Mouse (Mus musculus): ENCODE results near the gene Fnbp4. TPM values are rescaled to one million over a fixed set of nuclear protein-coding genes. Genes with fewer than 3 reads are reported as not detected.
"Not testable (repeated sequence)": the region's sequence is repeated elsewhere in the genome, so short reads cannot be mapped to it uniquely, and the experiment has no call there.

The Fnbp4 gene
- total RNA-seq, 4 experiments from 2014 or later: 42.9 to 112 (median 72.3) TPM

DNA sequence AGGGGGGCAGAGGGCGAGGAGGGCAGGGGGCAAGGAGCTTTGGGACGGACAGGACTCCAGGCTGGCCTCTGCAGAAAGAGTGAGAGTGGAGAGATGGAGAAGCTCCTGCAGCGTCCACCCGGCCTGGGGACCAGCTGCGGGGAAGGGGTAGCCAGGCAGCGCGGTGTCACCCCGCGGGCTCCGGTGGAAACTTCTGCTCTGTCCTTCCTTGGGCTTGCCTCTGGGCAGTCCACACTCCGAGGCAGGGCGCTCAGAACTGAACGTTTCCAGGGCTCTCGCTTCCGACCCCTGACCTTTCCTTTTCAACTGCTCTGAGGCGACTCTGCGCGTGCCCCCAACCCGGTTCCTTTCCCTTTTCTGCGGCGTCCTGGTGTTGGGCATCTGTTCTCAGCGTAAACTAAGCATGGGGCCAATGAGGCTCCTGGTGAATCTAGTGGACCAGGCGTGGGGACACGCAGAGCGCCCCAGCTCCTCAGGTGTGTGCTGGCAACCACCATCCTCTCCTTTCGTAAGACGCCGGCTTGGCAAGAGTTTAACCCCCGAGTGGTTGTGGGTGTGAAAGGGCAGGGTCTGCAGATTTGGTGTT is 37.8 kb downstream of the Fnbp4 start:
- peak; percentile 19 for DNase-seq

DNA sequence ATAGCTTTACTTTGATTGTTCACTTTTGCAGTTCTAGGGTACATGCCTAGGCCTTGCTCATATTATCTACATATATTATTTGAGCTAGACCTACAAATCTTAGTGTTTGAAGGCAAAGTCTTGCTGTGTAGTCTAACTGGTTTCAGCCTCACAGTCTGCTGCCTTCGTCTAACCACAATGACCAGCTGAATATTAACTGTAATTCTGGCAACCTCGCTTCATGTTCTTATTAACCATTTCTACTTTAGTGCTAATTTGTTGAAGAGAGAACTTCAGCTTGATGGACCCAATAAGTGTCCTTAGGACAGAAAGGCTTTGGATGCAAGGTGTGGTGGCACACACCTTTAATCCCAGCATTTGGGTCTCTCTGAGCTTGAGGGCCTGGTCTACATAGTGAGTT is 43.0 kb downstream of the Fnbp4 start:
- no peak for DNase-seq

DNA sequence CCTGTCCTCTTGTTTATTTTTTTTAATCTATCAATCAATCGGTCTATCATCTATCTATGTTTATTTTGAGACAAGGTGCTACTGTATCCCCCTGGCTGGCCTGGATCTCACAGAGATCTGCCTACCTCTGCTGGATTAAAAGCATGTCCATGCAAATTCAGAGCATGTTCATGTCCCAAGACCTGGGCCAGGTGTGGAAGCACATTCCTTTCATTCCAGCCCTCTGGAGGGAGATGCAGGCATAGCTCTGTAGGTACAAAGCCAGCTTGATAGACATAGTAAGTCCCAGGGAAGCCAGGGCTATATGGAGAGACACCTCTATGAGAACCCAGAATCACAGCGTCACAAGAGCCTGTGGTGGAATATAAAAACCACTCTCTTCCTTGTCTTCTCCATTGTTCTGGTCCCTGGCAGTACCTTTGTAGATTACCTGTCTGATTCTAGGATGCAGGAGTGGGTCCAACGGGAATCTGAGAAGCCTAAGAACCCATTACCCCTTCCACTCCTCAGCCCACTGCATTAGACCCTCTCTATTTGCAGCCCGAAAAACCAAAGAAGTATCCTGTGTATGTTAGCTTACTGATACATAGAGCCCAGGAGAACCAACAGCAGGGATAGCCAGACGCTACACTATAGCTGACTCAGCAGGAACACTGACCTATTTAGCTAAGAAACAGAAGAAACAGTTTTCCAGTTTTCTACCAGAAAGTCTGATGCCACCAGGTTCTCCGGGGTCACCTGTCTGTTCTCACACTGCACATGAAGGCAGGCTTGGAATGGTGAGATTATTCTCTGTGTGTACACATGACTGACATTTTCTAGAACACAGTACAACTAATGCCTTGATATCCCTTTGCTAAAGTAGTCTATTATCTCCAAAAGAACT is 63.3 kb downstream of the Fnbp4 start:
- DNase-seq: no peak

DNA sequence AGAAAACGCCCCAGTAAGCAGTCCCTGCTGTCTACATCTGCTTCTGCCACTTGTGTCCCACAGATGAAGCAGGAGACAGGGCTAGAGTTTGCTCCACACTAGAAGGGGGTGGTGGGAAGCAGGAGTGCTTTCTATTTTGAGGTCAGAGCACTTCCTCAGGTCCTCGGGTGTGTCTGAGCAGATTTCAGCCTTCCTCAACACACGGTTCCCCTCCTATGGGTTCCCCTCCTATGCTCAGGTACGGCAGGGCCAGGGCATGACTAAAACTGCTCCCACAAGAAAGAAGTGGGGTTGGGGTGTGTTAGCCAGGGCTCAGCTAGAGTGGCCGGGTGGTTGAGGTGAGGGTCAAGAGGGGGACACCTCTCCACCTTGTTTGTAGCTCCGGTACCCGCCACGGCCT is 65.6 kb downstream of the Fnbp4 start:
- DNase-seq: no peak

DNA sequence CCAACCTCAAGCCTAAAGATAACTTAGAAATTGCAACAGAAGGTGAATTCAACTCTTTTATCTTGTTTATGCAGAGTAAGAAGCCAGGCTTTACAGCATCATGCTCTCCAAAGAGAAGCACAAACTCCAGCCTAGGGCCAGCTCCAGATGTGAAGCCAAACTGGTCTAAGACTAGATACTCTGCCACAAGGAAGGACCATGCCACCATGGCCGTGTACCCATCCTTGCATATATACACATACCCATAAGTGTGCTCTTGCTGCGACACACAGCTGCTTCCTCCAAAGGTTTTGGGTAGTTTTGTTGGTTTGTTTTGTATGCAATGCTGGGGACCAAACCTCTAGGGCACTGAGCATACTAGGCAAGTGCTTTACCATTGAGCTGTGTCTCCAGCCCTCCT is 70.1 kb downstream of the Fnbp4 start:
- DNase-seq: no peak

DNA sequence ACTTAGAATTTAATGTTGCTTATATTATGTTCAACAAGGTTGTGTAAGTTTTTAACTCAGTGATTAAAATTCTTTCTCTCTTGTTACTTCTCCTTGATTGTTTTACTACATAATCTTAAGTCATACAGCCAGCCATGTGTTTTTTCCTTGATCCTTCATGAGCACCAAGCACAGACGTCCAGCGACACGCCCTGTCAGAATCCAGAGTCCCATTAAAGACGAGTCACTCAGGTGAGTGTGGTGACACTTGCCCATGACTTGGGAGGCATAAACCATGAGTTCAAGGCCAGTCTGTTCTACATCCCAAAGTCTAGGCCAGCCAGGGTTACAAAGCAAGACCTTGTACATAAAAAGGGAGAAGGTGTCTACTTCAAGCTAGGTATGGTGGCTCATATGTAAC is 71.0 kb downstream of the Fnbp4 start:
- no peak for DNase-seq

DNA sequence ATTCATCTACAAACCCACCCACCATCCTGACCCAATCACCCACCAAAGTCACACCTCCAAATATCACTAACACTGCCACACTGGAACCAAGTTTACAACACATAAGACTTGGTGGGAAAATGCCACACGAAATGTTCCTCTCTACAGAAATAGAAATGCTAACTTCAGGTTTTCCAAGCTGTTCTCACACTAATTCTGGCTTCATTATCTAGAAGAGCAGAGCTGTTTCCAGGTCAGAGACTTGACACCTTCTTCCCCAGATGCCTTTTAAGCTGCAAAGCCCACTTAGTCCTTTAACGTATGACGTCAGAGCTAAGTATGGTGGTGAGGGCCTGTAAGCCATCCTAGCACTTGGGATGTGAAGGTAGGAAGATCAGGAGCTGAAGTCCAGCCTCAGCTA is 73.5 kb downstream of the Fnbp4 start:
- no peak for DNase-seq

DNA sequence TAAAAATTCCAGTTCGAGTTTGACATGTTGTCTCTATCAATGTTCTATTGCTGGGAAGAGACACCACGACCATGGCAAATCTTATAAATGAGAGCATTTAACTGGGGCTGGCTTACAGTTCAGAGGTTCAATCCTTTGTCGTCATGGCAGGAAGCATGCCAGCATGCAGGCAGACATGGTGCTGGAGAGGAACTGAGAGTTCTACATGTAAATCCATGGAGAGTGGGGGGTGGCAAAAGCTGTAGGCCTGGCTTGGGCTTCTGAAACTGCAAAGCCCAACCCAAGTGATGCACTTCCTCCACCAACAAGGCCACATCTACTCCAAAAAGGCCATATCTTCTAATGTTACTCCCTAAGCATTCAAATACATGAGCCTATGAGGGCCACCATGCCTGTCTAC is 75.7 kb downstream of the Fnbp4 start:
- DNase-seq: no peak

DNA sequence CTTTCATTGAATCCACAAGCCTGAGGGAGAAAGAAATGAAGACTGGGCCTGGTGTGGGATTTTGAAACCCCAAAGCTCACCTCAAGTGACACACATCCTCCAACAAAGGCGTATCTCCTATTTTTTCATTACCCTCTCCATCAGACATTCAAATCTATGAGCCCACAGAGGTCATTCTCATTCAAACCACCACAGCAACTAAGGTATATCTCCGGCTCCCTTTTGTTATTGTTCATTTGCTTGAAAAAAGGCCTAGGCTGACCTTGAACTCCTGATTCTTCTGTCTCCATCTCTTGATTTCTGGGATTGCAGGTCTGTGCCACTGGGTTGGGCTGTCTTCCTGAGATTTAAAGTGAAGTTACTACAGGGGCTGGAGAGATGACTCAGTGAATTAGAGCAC is 77.8 kb downstream of the Fnbp4 start:
- no peak for DNase-seq

DNA sequence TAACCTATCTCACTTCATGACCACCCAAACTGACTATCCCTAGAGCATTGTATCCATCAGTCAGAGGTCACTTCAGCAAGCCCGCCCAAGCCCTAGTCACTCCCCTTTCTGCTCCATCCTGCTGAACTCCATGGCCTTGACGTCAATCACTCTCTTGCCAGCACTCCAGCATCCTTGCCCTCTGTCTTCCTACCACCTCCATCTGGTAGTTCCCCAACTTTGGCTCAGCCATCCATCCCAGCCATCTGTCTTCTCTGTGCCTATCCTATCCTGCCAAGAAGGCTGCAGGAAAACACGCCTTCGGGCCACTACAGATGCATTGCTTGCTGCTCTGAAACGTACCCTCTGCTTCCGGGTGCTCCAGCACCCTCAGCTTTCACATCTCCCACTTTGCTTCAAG is 78.6 kb downstream of the Fnbp4 start:
- no peak for DNase-seq

DNA sequence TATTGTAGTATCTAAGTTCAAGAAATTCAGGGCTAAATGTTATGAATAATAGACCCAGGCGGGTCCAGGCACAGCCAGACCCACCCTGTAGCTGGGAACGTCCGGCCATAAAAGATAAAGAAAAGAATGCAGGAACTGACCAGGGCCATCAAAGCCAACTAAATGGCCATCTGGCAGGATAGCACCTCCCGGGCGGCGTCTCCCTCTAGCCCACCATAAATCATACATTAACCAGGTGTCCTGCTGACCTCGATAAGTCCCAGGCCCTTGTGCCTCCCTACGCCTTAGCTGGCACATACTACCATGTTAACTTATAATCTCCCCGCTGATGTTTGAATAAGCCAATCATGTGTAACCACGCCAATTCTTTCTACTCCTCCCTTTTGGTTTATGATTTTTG is 79.4 kb downstream of the Fnbp4 start:
- not testable (repeated sequence) for DNase-seq

DNA sequence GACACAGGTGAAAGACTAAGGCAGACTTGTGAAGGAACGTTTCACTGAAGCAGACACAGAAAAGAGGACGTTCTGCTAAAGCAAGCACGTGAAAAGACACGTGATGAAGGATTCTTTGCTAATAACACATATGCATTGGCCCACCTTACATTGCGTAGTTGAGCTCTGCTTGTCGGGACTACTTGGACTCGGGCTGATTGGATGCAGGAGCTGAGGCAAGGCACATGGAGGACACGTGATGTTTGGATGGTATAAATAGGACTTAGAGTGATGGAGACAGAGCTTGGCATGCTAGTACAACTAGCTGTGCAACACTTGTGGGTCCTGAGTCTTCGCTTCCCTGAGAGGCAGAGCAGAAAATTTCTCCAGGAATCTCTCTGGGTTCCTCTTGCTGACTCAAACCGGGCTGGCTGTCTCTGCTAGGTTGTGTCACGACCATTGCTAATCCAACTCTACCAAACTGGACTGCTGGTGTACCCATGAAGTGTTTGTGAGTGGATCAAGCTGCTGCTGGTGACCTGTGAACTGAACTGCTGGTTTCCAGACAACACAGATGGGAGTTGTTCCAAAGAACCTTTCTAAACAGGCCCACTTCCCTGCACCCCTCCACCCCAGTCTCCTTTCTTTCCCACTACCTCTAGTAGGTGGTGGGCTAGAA is 80.5 kb downstream of the Fnbp4 start:
- no peak for DNase-seq

DNA sequence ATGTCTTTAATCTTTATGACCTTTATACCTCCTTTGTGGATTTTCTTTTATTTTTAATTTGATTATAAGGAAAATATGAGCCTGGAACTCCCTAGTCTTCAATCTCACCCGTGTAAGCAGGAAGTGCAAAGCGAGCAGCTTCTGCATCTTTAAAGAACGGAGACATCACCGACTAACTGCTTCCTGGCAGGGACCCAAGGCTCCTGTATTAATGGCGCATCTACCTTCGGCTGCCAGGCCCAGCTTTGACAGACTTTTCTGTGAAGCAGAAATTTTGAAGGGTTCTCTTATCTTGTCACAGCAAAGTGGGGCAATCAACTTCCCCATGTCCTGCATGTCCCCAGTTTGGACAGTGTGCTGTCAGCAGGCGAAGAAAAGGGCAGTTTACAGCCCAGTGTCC is 83.6 kb downstream of the Fnbp4 start:
- DNase-seq: no peak

Other genes starting within 250 kb of the Fnbp4 start
- gene Ptprj, start 164.7 kb upstream of the Fnbp4 start, total RNA-seq (2022): 10 to 100 TPM; 13.5 to 33.1 (median 23.3) TPM
- 10 to 100 TPM; 19.8 to 33.5 (median 23.4) TPM for gene Nup160, start 68.2 kb upstream of the Fnbp4 start, total RNA-seq (2022)
- gene Agbl2, start 37.4 kb downstream of the Fnbp4 start, total RNA-seq (2022): 1 to 10 TPM in 2 of 4 experiments, under 1 TPM in 2; 0.78 to 1.0 (median 1.00) TPM
- gene Mtch2, start 101.8 kb downstream of the Fnbp4 start, total RNA-seq (2022): 100 to 1,000 TPM; 136 to 235 (median 166) TPM
- 1 to 10 TPM; 1.6 to 3.5 (median 2.8) TPM for gene C1qtnf4, start 140.5 kb downstream of the Fnbp4 start, total RNA-seq (2022)
- gene Kbtbd4, start 159.4 kb downstream of the Fnbp4 start, total RNA-seq (2022): 10 to 100 TPM; 41.4 to 48.0 (median 45.2) TPM
- 100 to 1,000 TPM; 308 to 467 (median 370) TPM for gene Ndufs3, start 159.5 kb downstream of the Fnbp4 start, total RNA-seq (2022)
- 100 to 1,000 TPM in 1 of 4 experiments, 10 to 100 TPM in 3; 74.4 to 102 (median 89.7) TPM for gene Celf1, start 195.0 kb downstream of the Fnbp4 start, total RNA-seq (2022)